Mouse (Mus musculus): ENCODE measurements at regions not wholly inside any gene's neighbourhood (a gene's known extent, or its start where the extent isn't known, plus 50 kb on each side); places are given as distances from the start of the nearest gene placed in this dataset.

GRCm38 (mm10) chr9:90906684-90907083 lies 455.5 kb upstream of the Zic4 start:
- no peak overlapping the region for H3K4me2 ChIP-seq
- 97% methylated on average over 7 of the region's 7 CpGs for WGBS
- no peaks in the 10 kb centered on the region for H3K36me3 ChIP-seq
- H3K4me1 ChIP-seq = no peaks in the 10 kb centered on the region
- no peak overlapping the region for H3K9ac ChIP-seq (replicated peaks)
- no peaks in the 10 kb centered on the region for H3K9me3 ChIP-seq (replicated peaks)
- H3K4me3 ChIP-seq (replicated peaks) = no peak overlapping the region
- no peaks in the 10 kb centered on the region for H3K27me3 ChIP-seq (replicated peaks)
- ATAC-seq (ENCODE audit: low FRiP score) = no peak
- H3K27ac ChIP-seq (replicated peaks) = no peak overlapping the region

DNA sequence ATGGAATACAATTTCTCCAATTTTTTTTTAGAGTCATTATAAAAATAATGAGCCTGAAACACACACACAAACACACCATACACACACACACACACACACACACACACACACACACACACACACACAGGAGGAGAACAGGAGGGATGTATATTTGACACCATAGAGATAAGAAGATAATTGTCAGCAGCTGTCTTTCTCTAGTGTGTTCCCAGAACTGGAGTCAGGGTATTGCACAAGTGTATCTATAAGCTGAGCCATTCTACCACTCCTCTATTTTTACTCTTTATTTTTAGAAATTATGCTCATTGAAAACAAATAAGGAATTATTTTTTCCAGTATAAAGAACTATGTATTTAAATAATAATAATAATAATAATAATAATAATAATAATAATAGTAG lies 407.6 kb upstream of the Zic4 start:
- no peak overlapping the region for H3K9ac ChIP-seq (replicated peaks)
- no peaks in the 10 kb centered on the region for H3K4me1 ChIP-seq
- no peaks in the 10 kb centered on the region for H3K27me3 ChIP-seq (replicated peaks)
- H3K9me3 ChIP-seq (replicated peaks) = no peaks in the 10 kb centered on the region
- H3K36me3 ChIP-seq = no peaks in the 10 kb centered on the region
- H3K4me2 ChIP-seq = no peak overlapping the region
- H3K27ac ChIP-seq (replicated peaks) = no peak overlapping the region
- ATAC-seq (ENCODE audit: low FRiP score) = no peak
- no peak overlapping the region for H3K4me3 ChIP-seq (replicated peaks)

- Histone ChIP-seq H3K4me1 (no peaks in the 10 kb centered on the region), H3K27me3 (replicated peaks) (no peaks in the 10 kb centered on the region), H3K27ac (replicated peaks) (no peak overlapping the region), H3K9ac (replicated peaks) (no peak overlapping the region), H3K36me3 (no peaks in the 10 kb centered on the region), H3K4me2 (no peak overlapping the region), H3K4me3 (replicated peaks) (no peak overlapping the region), H3K9me3 (replicated peaks) (no peaks in the 10 kb centered on the region)
- ATAC-seq (ENCODE audit: low FRiP score) = no peak
- 89% methylated on average over 4 of the region's 4 CpGs for WGBS
Measured at GRCm38 (mm10) chr9:90961436-90961835, 400.8 kb upstream of the Zic4 start.

DNA sequence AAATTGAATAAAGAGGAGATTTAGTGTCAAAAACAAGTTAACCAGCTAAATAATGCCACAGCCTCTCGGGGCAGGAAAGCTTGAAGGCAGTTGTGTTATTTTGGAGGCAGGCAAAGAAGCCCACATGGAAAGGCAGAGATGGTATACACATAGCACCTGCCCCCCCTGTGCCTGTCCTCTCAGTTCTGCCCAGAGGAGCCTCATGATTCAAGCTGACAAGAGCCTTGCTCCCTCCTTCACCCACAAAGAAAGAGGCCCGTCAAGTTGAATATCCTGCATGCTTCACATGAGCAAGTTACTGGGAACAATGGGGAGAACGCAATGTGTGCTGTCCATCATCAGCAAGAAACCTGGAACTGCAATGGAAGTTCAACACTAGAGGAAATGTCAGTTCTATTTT lies 398.2 kb upstream of the Zic4 start:
- Histone ChIP-seq H3K27ac (replicated peaks) (no peak overlapping the region), H3K9me3 (replicated peaks) (no peaks in the 10 kb centered on the region), H3K4me1 (no peaks in the 10 kb centered on the region), H3K4me3 (replicated peaks) (no peak overlapping the region), H3K4me2 (no peak overlapping the region), H3K27me3 (replicated peaks) (no peaks in the 10 kb centered on the region), H3K36me3 (no peaks in the 10 kb centered on the region), H3K9ac (replicated peaks) (no peak overlapping the region)
- no peak for ATAC-seq (ENCODE audit: low FRiP score)
- 39% methylated on average over 3 of the region's 3 CpGs for WGBS

GRCm38 (mm10) chr9:90978730-90979129 lies 383.5 kb upstream of the Zic4 start:
- Histone ChIP-seq H3K9me3 (replicated peaks) (no peaks in the 10 kb centered on the region; the same call in 1 of the 2 replicates), H3K4me1 (no peaks in the 10 kb centered on the region), H3K27me3 (replicated peaks) (no peaks in the 10 kb centered on the region), H3K9ac (replicated peaks) (no peak overlapping the region), H3K4me2 (no peak overlapping the region), H3K4me3 (replicated peaks) (no peak overlapping the region), H3K36me3 (no peaks in the 10 kb centered on the region), H3K27ac (replicated peaks) (no peak overlapping the region)
- ATAC-seq (ENCODE audit: low FRiP score) = no peak
- 71% methylated on average over 4 of the region's 4 CpGs for WGBS

DNA sequence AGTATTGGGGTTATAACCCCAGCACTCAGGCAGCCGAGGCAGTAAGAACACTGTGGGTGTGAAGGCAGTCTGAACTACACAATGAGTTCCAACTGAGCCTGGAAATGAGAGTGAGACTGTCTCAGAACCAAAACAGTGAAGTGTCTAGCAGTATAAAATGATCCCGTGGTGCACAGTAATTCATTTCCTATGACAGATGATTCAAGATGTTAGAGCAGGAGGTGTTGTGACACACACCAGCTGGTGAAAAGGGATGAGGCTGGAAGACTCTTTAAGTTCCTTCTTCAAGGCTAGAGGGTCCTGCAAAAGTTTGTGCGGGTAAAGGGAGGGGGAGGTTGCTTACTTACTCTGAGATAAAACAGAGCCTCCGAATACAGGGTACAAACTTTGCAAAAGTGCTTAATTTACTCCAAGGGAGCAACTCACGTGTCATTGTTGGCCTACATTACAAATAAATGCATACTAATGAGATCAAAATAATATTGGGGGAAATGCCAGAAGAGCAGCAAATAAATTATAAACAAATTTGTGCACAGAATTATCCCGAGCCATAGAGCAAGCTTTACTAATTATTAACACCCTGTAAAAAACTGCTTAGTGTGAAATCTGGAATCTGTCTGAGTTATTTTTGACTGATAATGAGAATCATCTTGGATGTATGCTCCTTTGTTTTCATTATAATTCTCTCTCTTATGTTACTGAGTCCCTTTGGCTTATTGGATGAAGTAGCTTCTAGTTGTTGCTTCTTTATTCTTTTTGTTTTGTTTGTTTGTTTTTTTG lies 382.0 kb upstream of the Zic4 start:
- Histone ChIP-seq H3K9me3 (replicated peaks) (no peaks in the 10 kb centered on the region; the same call in 1 of the 2 replicates), H3K36me3 (no peaks in the 10 kb centered on the region), H3K4me2 (no peak overlapping the region), H3K27ac (replicated peaks) (no peak overlapping the region), H3K9ac (replicated peaks) (no peak overlapping the region), H3K4me1 (no peaks in the 10 kb centered on the region), H3K4me3 (replicated peaks) (no peak overlapping the region), H3K27me3 (replicated peaks) (no peaks in the 10 kb centered on the region)
- no peak for ATAC-seq (ENCODE audit: low FRiP score)
- 75% methylated on average over 6 of the region's 6 CpGs for WGBS

- WGBS = 88% methylated on average over 1 of the region's 1 CpGs
- Histone ChIP-seq H3K9ac (replicated peaks) (no peak overlapping the region), H3K27ac (replicated peaks) (no peak overlapping the region), H3K4me1 (no peaks in the 10 kb centered on the region), H3K4me3 (replicated peaks) (no peak overlapping the region), H3K9me3 (replicated peaks) (no peaks in the 10 kb centered on the region), H3K27me3 (replicated peaks) (no peaks in the 10 kb centered on the region), H3K4me2 (no peak overlapping the region), H3K36me3 (no peaks in the 10 kb centered on the region)
- no peak for ATAC-seq (ENCODE audit: low FRiP score)
Measured at GRCm38 (mm10) chr9:90999178-90999577, 363.0 kb upstream of the Zic4 start.

DNA sequence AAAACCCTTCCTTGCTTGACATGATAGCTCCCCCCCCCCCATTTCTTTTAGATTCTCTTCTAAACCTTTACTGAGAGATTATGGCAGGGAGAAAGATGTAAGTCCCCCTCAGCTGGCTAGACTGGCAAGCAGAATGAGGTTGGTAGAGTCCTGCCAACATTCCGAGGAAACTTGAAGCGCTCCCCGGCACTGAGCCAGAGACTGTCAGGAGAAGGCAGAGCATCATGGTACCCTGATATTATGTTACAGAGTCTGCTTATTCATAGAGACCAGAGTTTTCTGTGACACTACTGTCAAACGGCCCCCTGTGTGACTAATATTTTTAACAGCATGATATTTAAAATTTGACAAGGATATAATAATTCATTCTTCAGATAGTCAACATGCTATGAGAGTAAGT lies 358.0 kb upstream of the Zic4 start:
- H3K27me3 ChIP-seq (replicated peaks) = no peaks in the 10 kb centered on the region
- H3K9ac ChIP-seq (replicated peaks) = no peak overlapping the region
- no peaks in the 10 kb centered on the region for H3K9me3 ChIP-seq (replicated peaks)
- no peak overlapping the region for H3K4me2 ChIP-seq
- 84% methylated on average over 4 of the region's 4 CpGs for WGBS
- no peak overlapping the region for H3K4me3 ChIP-seq (replicated peaks)
- no peaks in the 10 kb centered on the region for H3K36me3 ChIP-seq
- no peaks in the 10 kb centered on the region for H3K4me1 ChIP-seq
- ATAC-seq (ENCODE audit: low FRiP score) = no peak
- H3K27ac ChIP-seq (replicated peaks) = no peak overlapping the region

GRCm38 (mm10) chr9:91040546-91040945 lies 321.7 kb upstream of the Zic4 start:
- Histone ChIP-seq H3K4me1 (no peaks in the 10 kb centered on the region), H3K27me3 (replicated peaks) (no peaks in the 10 kb centered on the region), H3K4me2 (no peak overlapping the region), H3K36me3 (no peaks in the 10 kb centered on the region), H3K9me3 (replicated peaks) (no peaks in the 10 kb centered on the region), H3K27ac (replicated peaks) (no peak overlapping the region), H3K4me3 (replicated peaks) (no peak overlapping the region), H3K9ac (replicated peaks) (no peak overlapping the region)
- ATAC-seq (ENCODE audit: low FRiP score) = no peak; the same call in 1 of the 2 replicates
- 39% methylated on average over 2 of the region's 2 CpGs for WGBS

- no peaks in the 10 kb centered on the region for H3K36me3 ChIP-seq
- ATAC-seq (ENCODE audit: low FRiP score) = no peak
- no peaks in the 10 kb centered on the region for H3K9me3 ChIP-seq (replicated peaks)
- H3K27me3 ChIP-seq (replicated peaks) = no peaks in the 10 kb centered on the region
- H3K9ac ChIP-seq (replicated peaks) = no peak overlapping the region
- no peaks in the 10 kb centered on the region for H3K4me1 ChIP-seq
- no peak overlapping the region for H3K27ac ChIP-seq (replicated peaks)
- H3K4me2 ChIP-seq = no peak overlapping the region
- WGBS = 43% methylated on average over 2 of the region's 2 CpGs
- no peak overlapping the region for H3K4me3 ChIP-seq (replicated peaks)
Measured at GRCm38 (mm10) chr9:91048569-91048968, 313.6 kb upstream of the Zic4 start.

- no peak overlapping the region for H3K27ac ChIP-seq (replicated peaks)
- H3K9ac ChIP-seq (replicated peaks) = no peak overlapping the region
- H3K4me1 ChIP-seq = no peaks in the 10 kb centered on the region
- no peak overlapping the region for H3K4me3 ChIP-seq (replicated peaks)
- no peak overlapping the region for H3K4me2 ChIP-seq
- no peaks in the 10 kb centered on the region for H3K9me3 ChIP-seq (replicated peaks)
- ATAC-seq (ENCODE audit: low FRiP score) = no peak
- H3K27me3 ChIP-seq (replicated peaks) = no peaks in the 10 kb centered on the region
- H3K36me3 ChIP-seq = no peaks in the 10 kb centered on the region
- WGBS = 54% methylated on average over 4 of the region's 4 CpGs
Measured at GRCm38 (mm10) chr9:91053065-91053793, 309.0 kb upstream of the Zic4 start.

DNA sequence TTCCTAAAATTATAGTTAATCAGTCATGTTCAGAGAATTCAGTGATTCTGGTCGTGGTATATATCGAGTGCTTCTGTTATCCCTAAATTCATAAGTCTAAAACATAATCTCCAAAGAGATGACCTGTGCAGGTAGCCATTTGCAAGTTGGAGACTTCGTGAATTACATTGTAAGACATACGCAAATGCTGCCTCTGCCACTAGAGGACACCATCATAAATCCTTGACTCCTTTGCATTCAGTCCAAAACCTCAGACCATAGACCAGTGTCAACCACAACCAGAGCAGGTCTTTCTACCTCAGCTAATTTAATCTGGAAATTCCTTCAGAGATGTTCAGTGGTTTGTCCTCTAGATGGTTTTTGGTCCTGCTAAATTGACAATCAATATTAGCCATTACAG lies 302.8 kb upstream of the Zic4 start:
- Histone ChIP-seq H3K27me3 (replicated peaks) (no peaks in the 10 kb centered on the region), H3K9me3 (replicated peaks) (no peaks in the 10 kb centered on the region), H3K4me1 (no peaks in the 10 kb centered on the region), H3K36me3 (no peaks in the 10 kb centered on the region), H3K4me2 (no peak overlapping the region), H3K4me3 (replicated peaks) (no peak overlapping the region), H3K9ac (replicated peaks) (no peak overlapping the region), H3K27ac (replicated peaks) (no peak overlapping the region)
- ATAC-seq (ENCODE audit: low FRiP score) = no peak
- 81% methylated on average over 4 of the region's 4 CpGs for WGBS
